Mouse (Mus musculus): ENCODE data around the gene Tedc1.

Tedc1 gene

DNA sequence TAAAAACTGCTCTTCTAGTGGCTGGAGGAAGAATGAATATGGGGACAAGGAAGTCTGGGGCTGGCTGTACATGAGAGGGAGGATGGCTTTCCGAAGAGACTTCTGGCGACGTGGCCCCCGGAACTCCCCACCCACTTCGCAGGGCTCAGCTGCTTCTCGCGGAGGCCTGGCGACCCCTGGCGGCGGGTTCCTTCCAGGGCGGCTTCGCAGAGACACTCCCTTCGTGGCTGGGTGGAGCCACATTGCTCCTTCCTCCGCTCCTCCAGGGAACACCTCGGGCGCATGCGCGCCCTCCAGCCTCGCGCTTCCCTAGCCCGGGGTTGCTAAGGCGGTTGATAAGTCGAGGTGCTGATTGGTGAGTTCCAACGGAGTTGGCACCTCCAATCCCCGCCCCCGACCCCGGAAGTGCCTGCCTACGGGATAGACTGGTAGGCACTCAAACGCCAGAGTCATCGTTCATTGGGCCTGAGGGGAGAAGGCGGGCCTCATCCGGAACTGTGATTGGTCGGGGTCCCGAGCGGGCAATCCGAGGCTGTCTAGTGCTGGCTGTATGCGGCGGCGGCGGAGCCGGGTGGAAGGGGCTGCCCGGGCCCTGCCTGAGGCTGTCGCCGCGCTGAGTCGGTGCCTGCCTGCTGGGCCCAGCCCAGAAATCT lies at the start of gene Tedc1:
TSS of gene Tedc1 (plus strand) at position 535 of the 653 bp plus-strand sequence.
- DNase-seq, result peak; percentile 99

DNA sequence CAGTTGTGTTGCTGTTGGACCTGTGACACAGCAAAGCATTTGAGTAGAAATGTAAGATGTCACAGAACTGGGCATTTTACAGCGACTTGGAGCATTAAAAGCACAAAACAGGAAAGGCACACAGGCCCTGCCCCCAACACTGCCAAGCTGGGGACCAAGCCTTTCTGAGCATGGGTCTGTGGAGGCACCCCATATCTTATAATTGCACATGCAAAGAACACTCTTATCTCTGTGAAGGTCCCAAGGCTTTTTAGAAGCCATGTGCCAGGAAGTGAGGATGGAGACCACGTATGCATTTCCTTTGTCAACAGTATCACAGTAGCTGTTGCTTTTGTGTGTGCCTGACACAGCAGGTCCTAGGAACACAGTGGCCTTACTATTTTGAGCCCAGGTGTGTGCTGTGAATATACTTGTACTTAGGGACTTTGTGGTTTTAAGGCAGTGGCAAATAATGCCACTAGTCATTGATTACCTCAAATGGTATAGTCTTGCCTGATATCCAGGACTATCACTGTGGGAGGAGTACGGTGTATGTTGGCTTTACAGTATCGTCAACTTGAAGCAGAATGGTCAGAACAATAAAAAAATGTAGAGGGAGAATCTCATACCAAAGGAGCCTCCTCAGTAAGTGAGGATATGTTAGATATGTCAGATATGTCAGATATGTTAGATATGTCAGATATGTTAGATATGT lies 48.6 kb upstream of the Tedc1 start:
- no peak for DNase-seq

DNA sequence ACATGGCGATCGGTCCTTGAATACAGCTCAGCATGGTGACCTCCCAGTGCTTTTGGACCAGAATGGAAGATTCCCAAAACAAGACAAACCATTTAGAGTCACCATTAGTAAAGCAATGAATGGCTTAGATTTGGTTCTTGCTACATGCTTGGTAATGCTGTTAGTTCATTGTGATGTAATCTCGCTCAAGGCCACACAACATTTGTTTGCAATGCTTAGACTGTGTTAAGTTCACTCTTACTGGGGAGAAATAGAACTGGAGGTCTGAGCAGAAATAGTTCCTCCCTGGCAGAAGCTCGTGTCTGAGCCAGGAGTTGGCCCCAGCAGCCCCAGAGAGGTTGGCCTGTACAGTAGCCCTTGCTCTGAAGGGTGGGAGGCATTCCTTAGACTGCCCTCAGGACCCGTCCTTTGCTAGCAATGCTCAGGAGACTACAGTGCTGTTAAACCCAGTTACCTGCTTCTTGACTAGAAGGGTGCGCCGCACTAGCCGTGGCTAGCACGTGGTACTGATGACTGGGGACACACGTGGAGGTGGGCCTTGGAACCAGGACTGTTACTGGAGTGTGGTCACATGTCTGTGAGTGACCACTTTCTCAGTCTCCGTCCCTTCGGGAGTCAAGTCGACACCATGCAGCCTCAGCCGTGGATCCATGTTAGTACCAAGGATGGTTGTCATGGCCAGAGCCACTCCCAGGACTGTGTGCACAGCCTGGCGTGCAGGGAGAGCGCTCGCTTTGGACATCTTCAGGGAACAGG lies 47.5 kb upstream of the Tedc1 start:
- no peak for DNase-seq

DNA sequence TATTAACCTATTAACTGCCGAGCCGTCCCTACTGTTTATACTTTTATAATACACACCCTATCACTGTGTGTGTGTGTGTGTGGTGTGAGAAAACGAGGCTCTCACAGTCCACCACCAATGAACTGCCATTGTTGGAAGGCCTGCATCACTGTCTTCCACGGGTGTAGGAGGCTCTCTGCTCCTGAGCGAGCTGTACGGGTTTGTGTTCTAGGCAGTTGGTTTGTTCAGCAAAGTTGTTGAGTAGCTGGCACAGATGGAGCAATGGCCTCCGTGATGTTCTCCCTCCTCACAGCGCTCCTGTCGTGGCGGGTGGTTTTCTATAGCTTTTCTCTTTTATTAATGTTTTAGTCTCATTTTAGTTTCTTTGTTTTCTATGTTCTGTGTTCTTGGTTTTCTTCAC lies 46.4 kb upstream of the Tedc1 start:
- no peak for DNase-seq

DNA sequence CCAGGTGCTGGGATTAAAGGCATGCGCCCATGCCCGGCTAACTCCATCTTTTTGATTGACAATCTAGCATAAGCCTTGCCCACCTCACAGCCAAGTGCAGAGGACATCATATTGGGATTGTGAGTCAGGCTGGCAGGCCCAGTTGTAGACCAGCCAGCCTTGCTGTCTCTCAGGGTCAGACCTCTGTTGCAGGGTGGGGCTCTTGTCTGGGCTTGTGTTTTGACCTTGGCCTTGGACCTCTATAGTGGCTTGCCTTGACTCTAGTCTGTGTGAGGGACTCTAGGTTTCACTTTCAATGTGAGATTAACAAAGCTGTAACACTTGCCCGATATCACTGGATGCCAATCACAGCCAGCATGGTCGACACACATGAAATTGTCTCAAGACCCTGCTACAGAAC lies 42.1 kb upstream of the Tedc1 start:
- DNase-seq, result no peak

DNA sequence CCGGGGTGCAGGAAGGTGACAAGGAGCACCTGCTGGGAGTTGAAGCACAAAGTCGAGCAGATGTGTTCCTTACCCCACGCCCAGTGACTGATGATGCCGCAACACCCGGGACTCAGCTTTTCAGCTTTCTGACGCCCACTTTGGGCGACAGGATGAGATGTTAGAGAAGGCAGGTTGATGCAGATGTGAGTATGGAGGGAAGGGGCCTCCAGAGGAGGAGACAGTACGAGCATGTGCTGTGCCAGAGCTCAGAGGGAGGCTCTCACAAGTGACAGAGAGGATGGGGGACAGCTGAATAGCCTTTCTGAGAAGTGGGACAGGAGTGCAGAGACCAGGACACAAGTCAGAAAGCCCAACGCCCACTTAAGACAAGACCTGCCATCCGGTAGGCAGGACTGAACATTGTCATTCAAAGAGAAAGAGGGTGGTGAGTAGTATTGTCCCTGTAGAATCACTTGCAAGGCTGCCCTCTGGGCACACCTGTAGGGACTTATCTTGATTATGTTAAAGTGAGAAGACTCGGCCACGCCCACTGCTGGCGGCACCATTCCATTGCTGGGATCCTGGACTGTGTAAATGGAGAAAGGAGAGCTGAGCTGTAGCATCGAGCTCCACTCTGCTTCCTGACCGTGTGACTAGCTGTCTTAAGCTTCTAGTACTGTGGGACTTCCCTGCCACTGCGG lies 41.2 kb upstream of the Tedc1 start:
- DNase-seq, result no peak

DNA sequence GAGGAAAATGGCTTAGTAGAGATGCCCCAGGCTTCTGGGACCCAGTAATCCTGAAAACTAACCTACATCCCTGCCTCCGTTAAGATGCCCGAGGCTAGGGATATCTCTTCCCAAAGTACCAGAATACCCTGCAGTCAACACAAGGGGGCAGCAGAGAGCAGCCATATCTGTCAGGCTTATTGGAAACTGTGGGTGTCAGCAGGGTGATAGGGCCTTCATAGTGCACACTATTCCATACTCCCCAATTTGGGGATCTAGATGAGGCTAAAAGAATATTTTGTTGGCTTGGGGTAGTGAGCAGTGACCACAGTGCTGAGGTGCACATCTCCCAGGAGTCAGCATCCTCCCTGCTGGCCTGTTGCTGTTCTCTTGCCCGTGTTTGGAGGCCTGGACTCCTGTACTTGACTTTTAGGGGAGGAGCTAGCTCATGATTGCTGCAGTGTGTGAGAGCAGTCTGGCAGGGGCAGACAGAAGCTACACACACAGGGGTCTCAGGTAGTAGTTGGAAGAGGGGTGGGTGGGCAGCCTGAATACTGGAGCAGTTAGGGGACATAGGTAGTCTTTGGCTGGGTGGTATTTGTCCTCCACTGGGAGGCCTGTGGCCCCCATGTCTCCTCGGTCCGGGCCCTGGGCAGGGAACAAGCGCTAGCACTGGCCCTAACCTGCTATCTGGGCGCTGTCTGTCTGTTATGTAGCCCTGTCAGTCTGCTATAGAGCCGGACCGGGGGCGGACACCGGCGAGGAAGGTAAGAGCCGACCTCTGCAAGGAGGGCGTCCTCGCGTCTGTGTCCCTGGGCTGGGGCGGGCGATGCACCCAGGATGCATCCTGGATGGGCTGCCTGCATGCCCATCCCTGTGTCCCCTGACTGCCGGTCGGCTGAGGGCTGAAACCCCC lies 36.5 kb upstream of the Tedc1 start:
- peak; percentile 76 to 90 for DNase-seq

DNA sequence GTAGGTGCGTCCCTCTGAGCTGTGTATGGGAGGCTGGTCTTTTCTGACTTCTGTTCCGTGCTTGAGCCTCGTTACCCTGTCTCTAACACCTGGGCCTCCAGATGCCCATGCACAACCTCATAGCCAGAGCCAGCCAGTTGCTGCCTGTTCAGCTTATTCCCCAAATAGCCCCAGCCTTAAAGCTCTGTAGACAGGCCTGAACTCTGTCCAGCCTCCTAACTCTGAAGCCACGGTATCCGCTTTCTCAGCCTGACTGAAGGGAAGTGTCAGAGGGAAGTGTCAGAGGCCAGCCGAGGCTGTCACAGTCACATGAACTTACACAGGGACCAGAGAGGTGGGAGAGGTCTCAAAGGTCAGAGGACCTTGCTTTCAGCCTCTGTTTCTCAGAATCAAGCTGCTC lies 31.5 kb upstream of the Tedc1 start:
- no peak for DNase-seq

DNA sequence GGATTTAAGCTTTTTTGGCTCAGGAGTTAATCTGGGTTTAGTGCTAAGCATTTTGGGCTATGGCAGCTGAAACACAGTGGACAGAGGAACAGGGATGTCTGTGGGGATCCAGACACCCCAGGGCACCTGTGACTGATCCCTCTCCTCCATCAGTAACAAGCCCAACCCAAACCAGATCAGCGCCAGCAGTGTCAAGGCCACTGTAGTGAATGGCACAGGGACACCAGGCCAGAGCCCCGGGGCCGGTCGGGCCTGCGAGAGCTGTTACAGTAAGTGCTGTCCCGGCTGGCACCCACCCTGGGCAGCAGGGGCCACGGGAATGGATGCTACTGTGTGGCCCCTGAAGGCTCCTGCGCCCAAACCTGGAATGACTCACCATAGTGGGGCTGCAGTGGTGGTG lies 25.5 kb upstream of the Tedc1 start:
- no peak for DNase-seq

DNA sequence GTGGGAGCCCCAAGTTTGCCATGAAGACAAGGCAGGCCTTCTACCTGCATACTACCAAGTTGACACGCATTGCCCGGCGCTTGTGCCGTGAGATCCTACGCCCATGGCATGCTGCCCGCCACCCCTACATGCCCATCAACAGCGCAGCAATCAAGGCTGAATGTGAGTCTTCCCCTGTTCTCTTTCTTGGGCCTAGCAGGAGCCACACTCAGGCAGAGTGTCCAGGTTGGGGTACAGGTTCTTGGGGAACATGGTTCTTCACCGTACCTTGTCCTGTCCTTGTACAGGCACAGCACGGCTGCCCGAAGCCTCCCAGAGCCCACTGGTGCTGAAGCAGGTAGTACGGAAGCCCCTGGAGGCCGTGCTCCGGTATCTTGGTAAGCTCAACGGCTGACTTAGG lies 24.6 kb upstream of the Tedc1 start:
- DNase-seq, result no peak

DNA sequence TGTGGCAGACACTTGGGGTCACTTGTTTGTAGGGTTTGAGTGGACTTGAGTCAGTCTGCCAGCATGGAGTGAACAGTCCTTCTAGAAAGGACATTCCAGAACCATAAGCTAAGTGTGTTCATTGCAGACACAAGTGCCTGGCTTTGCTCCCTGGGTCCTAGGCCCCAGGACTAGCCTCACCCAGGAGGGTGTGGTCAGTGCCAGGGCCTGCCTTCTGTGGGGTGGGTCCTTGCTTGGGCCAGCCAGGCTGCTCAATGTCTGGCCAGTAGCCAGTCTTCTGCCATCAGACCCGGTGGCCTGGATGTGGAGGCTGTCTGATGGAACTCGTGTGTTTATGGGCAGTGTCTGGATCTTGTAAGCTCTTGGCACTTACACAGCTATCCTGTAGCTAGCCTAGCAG lies 23.7 kb upstream of the Tedc1 start:
- peak; percentile 48 to 77 for DNase-seq

DNA sequence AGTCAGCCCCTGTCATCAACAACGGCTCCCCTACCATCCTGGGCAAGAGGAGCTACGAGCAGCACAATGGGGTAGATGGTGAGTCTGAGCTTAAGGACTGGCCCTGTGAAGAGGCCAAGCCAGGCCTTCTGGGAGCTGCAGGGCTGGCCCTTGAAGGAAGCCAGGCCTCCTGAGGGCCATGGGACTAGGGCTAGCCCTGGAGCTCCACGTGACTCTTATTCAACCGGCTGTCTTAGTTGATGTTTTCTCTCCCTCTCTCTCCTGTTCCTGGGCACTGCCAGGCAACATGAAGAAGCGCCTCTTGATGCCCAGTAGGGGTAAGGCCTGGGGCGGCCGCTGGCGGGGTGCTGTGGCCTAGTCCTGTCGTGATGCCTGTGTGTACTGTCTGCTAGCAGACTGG lies 23.0 kb upstream of the Tedc1 start:
- DNase-seq, result no peak

DNA sequence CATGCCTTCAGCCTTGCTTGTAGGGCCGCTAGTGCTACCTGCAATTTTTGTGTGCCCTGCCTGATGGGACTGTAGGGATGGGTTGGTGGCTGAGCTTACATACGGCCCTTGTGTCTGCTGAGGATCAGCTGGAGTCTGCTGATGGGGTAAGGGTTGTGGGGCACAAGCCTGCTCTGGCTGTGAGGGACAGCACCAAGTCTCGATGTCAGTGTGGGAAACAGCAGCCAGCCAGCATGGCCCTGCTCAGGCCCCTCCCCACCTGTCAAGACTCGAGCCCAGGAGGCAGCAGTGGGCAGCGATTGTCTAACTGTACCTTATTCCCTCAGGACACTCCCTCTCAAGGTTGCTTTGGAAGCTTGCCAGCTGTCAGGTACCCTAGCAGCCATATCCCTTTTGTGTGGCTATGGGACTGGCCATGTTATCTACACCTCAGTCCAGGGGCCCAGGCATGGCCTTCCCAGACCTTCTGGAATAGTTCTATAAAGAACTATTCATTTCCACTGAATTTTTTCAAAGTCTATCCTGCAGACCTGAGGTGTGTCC lies 22.3 kb upstream of the Tedc1 start:
- no peak for DNase-seq

DNA sequence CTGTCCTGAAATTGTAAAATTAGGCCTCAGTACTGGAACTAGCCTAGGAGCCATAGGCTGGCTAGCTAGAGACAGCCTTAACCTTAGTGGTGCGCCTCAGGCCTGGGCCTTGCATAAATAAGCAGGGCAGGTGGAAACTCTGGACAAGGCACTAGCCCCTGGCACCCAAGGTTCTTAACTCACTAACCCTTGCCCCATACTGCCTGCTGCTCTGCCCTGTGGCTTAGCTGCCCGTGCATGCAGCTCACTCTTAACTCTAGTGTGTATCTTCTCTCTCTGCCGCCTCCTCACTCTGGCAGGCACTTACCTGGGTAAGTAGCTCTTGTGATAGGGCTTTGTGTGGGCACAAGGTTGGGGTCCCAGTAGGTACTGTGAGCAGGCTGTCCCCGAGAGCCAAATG lies 21.7 kb upstream of the Tedc1 start:
- DNase-seq, result no peak

DNA sequence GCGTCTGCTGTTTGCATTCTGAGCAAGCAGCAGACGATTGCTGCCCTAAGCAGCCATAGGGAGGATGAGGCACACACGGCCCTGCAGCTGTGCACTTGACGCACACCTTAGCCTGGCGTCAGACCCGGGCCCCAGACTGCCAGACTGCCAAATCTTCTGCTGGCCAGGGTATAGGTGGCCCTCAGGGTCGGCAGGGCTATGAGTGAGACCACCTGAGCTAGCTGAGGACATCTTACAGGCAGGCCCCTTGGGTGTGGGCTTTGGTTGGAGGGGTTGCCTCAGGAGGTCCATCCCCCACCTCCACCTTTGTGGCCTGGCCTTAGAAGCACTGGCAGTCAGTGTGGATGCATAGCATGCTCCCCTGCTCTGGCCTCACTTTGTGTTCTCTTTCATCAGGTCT lies 20.8 kb upstream of the Tedc1 start:
- no peak for DNase-seq

DNA sequence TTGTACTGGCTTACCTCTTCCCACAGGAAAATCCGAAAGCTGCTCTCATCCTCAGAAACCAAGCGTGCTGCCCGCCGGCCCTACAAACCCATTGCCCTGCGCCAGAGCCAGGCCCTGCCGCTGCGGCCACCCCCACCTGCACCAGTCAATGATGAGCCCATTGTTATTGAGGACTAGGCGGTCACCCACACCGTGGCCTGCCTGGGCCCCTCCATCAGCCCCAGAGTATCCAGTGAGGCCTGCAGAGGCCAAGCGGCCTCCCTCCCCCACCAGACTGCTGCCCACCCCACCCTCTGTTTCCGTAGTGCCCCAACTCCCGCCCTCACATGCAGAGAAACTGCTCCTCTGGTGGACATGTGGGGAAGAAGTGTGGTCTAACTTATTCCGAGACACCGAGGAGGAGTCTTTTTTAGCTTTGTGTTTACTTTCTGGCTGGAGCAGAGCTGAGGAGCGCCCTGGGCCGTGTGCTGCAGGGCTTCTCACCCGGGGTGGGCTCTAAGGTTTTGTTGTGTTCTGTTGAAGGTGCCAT lies 19.7 kb upstream of the Tedc1 start:
- no peak for DNase-seq

DNA sequence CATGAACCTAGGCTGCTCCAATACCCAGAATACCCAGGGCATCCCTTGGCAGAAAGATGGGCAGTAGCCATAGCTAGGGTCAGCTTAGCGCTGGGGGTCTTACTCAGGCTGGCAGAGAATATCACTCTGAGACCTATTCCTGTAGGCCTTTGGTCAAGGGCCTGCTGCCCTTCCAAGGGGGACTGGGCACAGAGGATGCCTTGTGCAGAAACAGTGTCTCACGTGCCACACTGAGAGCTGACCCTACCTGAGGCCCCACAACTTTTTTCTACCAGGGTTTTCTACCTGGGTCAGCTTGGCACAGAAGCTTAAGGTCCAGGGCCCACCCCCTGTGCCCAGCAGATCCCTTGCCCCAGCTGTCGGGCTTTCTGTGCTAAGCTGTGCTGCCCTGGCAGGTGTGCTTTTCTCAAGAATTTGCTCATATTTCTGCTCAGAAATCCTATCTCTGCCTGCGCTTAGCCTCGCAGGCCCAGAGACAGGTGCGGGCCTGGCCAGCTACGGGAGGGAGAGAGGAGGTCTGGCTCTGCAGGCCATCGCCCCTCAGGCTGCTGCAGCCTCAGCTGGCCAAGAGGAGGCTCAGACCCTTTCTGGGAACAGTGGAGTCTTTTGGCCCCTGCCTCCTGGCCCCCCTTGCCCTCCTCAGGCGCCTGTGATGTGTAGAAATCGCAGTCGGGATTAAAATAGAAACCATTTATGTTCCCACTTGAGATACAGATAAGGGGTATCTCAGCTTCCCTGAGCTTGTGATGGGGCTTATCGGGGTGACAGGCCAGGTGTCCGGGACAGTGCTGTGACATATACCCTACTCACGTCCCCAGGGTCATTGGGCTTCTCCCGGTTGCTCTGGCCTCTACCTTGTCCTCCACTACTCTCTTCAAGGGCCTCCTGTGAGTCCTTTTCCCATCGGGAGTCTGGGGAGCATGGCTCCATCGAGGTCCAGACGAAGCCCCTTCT lies 18.7 kb upstream of the Tedc1 start:
- no peak for DNase-seq

DNA sequence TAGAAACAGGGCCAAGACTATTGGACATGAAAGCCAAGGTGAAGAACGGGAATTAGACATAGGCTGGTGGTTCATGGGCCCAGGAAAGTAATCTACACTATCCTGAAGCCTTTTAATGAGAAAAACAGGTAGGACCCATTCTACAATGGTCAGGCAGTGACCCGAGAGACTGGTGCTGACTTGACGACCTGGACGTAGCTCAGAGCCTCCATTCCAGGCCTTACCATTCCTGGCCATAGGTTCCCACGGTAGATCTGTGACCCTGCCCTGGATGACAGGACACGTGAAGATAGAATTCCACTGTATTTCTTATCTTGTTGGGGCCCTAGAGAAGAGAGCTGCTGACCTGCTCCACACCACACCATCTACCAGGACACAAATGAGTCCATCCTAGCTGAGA lies 17.9 kb upstream of the Tedc1 start:
- DNase-seq, result no peak

DNA sequence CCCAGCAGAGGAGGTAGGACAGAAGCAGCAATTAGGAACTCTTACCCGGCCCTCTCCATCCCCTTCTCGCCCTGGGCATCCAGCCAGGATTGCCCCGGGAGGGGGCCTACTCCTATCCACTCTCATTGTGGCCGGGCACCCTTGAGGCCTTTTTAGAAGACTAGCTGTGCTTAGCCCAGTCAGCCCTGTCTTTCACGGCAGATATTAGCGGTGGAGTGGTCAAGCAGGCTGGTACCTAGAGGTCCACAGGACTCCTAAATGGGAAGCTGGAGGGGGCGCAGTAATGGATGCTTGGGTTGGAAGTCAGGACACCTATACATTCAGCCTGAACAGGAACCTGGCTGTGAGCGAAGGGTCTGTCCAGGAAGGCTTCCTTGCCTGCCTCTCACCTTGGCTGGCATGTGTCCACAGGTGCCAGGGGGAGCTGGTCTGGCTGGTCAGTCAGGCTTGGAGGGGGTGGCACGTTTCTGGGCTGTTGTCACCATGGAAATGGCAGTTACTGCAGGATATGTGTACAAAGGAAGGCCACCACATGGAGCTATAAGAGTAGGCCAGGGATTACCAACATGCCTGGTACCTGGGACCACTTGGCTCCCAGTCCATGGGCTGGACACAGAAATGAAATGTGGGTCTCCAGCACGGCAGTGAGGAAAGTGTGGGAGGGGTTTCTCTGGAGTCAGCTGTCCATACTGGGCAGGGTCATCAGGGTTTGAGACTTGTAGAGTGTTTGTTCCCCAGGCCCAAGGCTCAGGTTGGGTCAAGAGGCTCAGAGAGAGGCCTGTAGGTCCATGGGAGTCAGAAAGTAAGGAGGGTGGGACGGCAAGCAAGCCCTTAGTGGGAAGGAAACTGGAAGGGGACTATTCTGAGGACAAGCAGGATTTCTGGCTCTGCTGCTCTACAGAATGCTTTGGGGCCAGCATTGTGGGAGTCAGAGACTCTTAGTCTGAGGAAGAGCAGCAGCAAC lies 17.0 kb upstream of the Tedc1 start:
- DNase-seq, result peak; percentile 61 to 86
